Mouse (Mus musculus) myocyte (in vitro differentiated cells): ENCODE results near the gene C7.

Source experiments
- E2F4 ChIP-seq: IDR thresholded peaks from one replicate; pipeline ENCODE4 v1.6.1; 2011; ENCODE audit warnings: mild to moderate bottlenecking, control low read depth, moderate library complexity; ENCODE audit not compliant: insufficient read depth
- MAX ChIP-seq: IDR thresholded peaks from one replicate; pipeline ENCODE4 v1.6.1; 2011; ENCODE audit warnings: low read depth, mild to moderate bottlenecking, control low read depth
- MYOD1 ChIP-seq, 3 experiments: IDR thresholded peaks; one replicate each; pipeline ENCODE4 v1.6.1; 2011; ENCODE audit warnings: control low read depth in 2 of 3, low read depth in 2 of 3, mild to moderate bottlenecking in 2 of 3, moderate library complexity in 1 of 3; ENCODE audit not compliant: insufficient read length in 2 of 3, control insufficient read depth in 1 of 3
- POLR2A ChIP-seq: IDR thresholded peaks from one replicate; pipeline ENCODE4 v1.6.1; 2011; ENCODE audit warnings: low read depth, mild to moderate bottlenecking, control low read depth, moderate library complexity; ENCODE audit not compliant: insufficient read length
- POLR2AphosphoS2 ChIP-seq: IDR thresholded peaks from one replicate; pipeline ENCODE4 v1.6.1; 2011; ENCODE audit warnings: low read depth, control low read depth; ENCODE audit not compliant: insufficient read length
- SRF ChIP-seq: IDR thresholded peaks from one replicate; pipeline ENCODE4 v1.6.1; 2011; ENCODE audit warnings: low read depth; ENCODE audit not compliant: control insufficient read depth, insufficient read length
- TCF12 ChIP-seq: IDR thresholded peaks from one replicate; pipeline ENCODE4 v1.6.1; 2011; ENCODE audit warnings: mild to moderate bottlenecking, control low read depth; ENCODE audit not compliant: poor library complexity, insufficient read depth, severe bottlenecking
- USF1 ChIP-seq: IDR thresholded peaks from one replicate; pipeline ENCODE4 v1.6.1; 2011; ENCODE audit warnings: low read depth, mild to moderate bottlenecking, control low read depth, moderate library complexity

DNA sequence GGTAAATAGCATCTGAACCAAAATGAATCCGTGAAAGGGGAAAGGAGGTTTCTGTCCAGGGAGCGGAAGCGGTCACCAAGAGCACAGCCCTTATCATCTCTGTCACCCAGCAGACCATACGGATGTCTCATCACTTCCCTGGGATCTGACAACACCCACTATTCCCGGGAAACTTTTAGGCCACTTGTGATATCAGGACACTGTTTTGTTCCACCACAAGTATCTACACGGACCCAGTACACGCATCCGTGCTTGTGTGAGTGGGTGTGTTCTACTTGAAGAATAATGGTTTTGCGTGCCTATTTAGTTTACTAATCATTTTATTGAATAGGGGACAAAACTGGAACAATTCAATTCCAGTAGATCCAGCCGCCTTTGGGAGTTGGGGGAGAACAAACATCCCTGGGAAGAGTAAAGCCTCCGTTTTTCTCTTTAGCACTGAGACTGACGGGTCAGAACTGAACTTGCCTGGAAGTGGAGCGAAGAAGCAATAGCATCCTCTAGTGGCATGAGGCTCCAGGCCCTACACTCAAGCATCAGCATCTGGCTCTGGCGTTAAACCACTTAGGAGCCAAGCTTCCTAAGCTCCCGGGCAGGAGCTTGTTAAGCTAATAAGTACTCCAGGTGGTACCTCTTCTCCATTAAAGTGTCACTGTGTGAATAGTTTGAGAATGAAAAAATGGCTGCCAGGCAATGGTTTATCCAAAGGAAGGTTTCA, 5.4 kb upstream of the C7 start:
- TF ChIP-seq POLR2A, result no peak
- no peak for TF ChIP-seq E2F4
- TF ChIP-seq SRF, result no peak
- TF ChIP-seq MAX, result no peak
- TF ChIP-seq MYOD1 (IDR thresholded peaks at IDR 0.05; ENCODE audit: control insufficient read depth in 1 of 3, insufficient read length in 2 of 3, low read depth in 2 of 3), result no peak
- TF ChIP-seq USF1, result no peak
- TF ChIP-seq POLR2AphosphoS2, result no peak
- TF ChIP-seq TCF12, result no peak
